Mouse (Mus musculus): ENCODE measurements around the gene Theg. TPM values are rescaled to one million over a fixed set of nuclear protein-coding genes. Genes with fewer than 3 reads are reported as not detected.

The Theg gene
- total and polyA plus RNA-seq, 2 experiments, result not detected

- no peak for DNase-seq (ENCODE audit: extremely low read depth, low read depth, low spot score)
- WGBS, result 70% methylated on average over 13 of the region's 13 CpGs
- H3K9ac ChIP-seq (ENCODE audit: low read depth, low read length), result no peak overlapping the region
- H3K4me1 ChIP-seq (ENCODE audit: control insufficient read depth, insufficient read depth, low read length), result peaks cover 6% of the 10 kb centered on the region; the same call in 1 of the 2 replicates
- H3K27me3 ChIP-seq (ENCODE audit: control insufficient read depth, insufficient read depth, low read length), result no peaks in the 10 kb centered on the region
- TF ChIP-seq POLR2A (IDR thresholded peaks at IDR 0.05; ENCODE audit: extremely low read depth, insufficient read depth, low read length) (no peak), CTCF (IDR thresholded peaks at IDR 0.05; ENCODE audit: low read depth, low read length) (no peak)
- H3K27ac ChIP-seq (replicated peaks; ENCODE audit: insufficient read depth, low read depth, low read length), result no peak overlapping the region
- H3K79me2 ChIP-seq (ENCODE audit: control insufficient read depth, insufficient read depth, low read length), result no peaks in the 10 kb centered on the region
- H3K4me3 ChIP-seq (ENCODE audit: insufficient read depth, low read depth, low read length), result no peak overlapping the region
- no peaks in the 10 kb centered on the region for H3K36me3 ChIP-seq (ENCODE audit: control insufficient read depth, insufficient read depth, low read length)
These were observed 10.2 kb upstream of the Theg start for GRCm38 (mm10) chr10:79597051-79597935.

GRCm38 (mm10) chr10:79595590-79595929 is 8.4 kb upstream of the Theg start:
- Histone ChIP-seq H3K4me1 (ENCODE audit: control insufficient read depth, insufficient read depth, low read length) (peaks cover 6% of the 10 kb centered on the region; the same call in 1 of the 2 replicates), H3K27me3 (ENCODE audit: control insufficient read depth, insufficient read depth, low read length) (no peaks in the 10 kb centered on the region), H3K4me3 (ENCODE audit: insufficient read depth, low read depth, low read length) (no peak overlapping the region), H3K36me3 (ENCODE audit: control insufficient read depth, insufficient read depth, low read length) (no peaks in the 10 kb centered on the region), H3K79me2 (ENCODE audit: control insufficient read depth, insufficient read depth, low read length) (no peaks in the 10 kb centered on the region), H3K27ac (replicated peaks; ENCODE audit: insufficient read depth, low read depth, low read length) (peak overlapping the region; percentile 78), H3K9ac (ENCODE audit: low read depth, low read length) (peak overlapping the region; percentile 40; the same call in 1 of the 2 replicates)
- DNase-seq (ENCODE audit: extremely low read depth, low read depth, low spot score), result peak; percentile 86
- TF ChIP-seq CTCF (IDR thresholded peaks at IDR 0.05; ENCODE audit: low read depth, low read length) (no peak), POLR2A (IDR thresholded peaks at IDR 0.05; ENCODE audit: extremely low read depth, insufficient read depth, low read length) (no peak)
- WGBS, result 11% methylated on average over 8 of the region's 8 CpGs

- DNase-seq (ENCODE audit: extremely low read depth, low read depth, low spot score), result peak; percentile 70
- H3K36me3 ChIP-seq (ENCODE audit: control insufficient read depth, insufficient read depth, low read length), result no peaks in the 10 kb centered on the region
- WGBS, result 17% methylated on average over 17 of the region's 17 CpGs
These were observed 7.9 kb upstream of the Theg start for GRCm38 (mm10) chr10:79594872-79595589.

GRCm38 (mm10) chr10:79594111-79594510 is 7.0 kb upstream of the Theg start:
- no peak for DNase-seq (ENCODE audit: extremely low read depth, low read depth, low spot score)
- Histone ChIP-seq H3K27me3 (ENCODE audit: control insufficient read depth, insufficient read depth, low read length) (no peaks in the 10 kb centered on the region), H3K4me3 (ENCODE audit: insufficient read depth, low read depth, low read length) (no peak overlapping the region), H3K36me3 (ENCODE audit: control insufficient read depth, insufficient read depth, low read length) (no peaks in the 10 kb centered on the region), H3K27ac (replicated peaks; ENCODE audit: insufficient read depth, low read depth, low read length) (no peak overlapping the region), H3K4me1 (ENCODE audit: control insufficient read depth, insufficient read depth, low read length) (peaks cover 6% of the 10 kb centered on the region; the same call in 1 of the 2 replicates), H3K9ac (ENCODE audit: low read depth, low read length) (no peak overlapping the region), H3K79me2 (ENCODE audit: control insufficient read depth, insufficient read depth, low read length) (no peaks in the 10 kb centered on the region)
- 67% methylated on average over 6 of the region's 6 CpGs for WGBS
- TF ChIP-seq POLR2A (IDR thresholded peaks at IDR 0.05; ENCODE audit: extremely low read depth, insufficient read depth, low read length) (no peak), CTCF (IDR thresholded peaks at IDR 0.05; ENCODE audit: low read depth, low read length) (no peak)

More at GRCm38 (mm10) chr10:79594872-79595589, 7.9 kb upstream of the Theg start:
- Histone ChIP-seq H3K4me1 (ENCODE audit: control insufficient read depth, insufficient read depth, low read length) (peaks cover 6% of the 10 kb centered on the region; the same call in 1 of the 2 replicates), H3K4me3 (ENCODE audit: insufficient read depth, low read depth, low read length) (no peak overlapping the region), H3K27me3 (ENCODE audit: control insufficient read depth, insufficient read depth, low read length) (no peaks in the 10 kb centered on the region), H3K9ac (ENCODE audit: low read depth, low read length) (no peak overlapping the region), H3K79me2 (ENCODE audit: control insufficient read depth, insufficient read depth, low read length) (no peaks in the 10 kb centered on the region), H3K27ac (replicated peaks; ENCODE audit: insufficient read depth, low read depth, low read length) (no peak overlapping the region)
- peak; percentile 97 for TF ChIP-seq CTCF (IDR thresholded peaks at IDR 0.05; ENCODE audit: low read depth, low read length)
- TF ChIP-seq POLR2A (IDR thresholded peaks at IDR 0.05; ENCODE audit: extremely low read depth, insufficient read depth, low read length), result no peak

- no peak for DNase-seq (ENCODE audit: extremely low read depth, low read depth, low spot score)
- TF ChIP-seq POLR2A (IDR thresholded peaks at IDR 0.05; ENCODE audit: extremely low read depth, insufficient read depth, low read length) (no peak), CTCF (IDR thresholded peaks at IDR 0.05; ENCODE audit: low read depth, low read length) (no peak)
- Histone ChIP-seq H3K27ac (replicated peaks; ENCODE audit: insufficient read depth, low read depth, low read length) (no peak overlapping the region), H3K4me3 (ENCODE audit: insufficient read depth, low read depth, low read length) (no peak overlapping the region), H3K4me1 (ENCODE audit: control insufficient read depth, insufficient read depth, low read length) (no peaks in the 10 kb centered on the region), H3K36me3 (ENCODE audit: control insufficient read depth, insufficient read depth, low read length) (no peaks in the 10 kb centered on the region), H3K27me3 (ENCODE audit: control insufficient read depth, insufficient read depth, low read length) (no peaks in the 10 kb centered on the region), H3K9ac (ENCODE audit: low read depth, low read length) (no peak overlapping the region), H3K79me2 (ENCODE audit: control insufficient read depth, insufficient read depth, low read length) (no peaks in the 10 kb centered on the region)
- WGBS, result 88% methylated on average over 1 of the region's 1 CpGs
These were observed 3.6 kb upstream of the Theg start for GRCm38 (mm10) chr10:79590702-79591101.
